Mouse (Mus musculus) T-cell, adult 2 months (primary cell): Measurements from ENCODE around the gene Catsperg1.
"Not testable (repeated sequence)": the region's sequence is repeated elsewhere in the genome, so short reads cannot be mapped to it uniquely, and the experiment has no call there.

Source experiments
- DNase-seq: peaks from one replicate; pipeline ENCODE4 v3.0.0; 2022; ENCODE audit warnings: low spot score

The Catsperg1 gene

DNA sequence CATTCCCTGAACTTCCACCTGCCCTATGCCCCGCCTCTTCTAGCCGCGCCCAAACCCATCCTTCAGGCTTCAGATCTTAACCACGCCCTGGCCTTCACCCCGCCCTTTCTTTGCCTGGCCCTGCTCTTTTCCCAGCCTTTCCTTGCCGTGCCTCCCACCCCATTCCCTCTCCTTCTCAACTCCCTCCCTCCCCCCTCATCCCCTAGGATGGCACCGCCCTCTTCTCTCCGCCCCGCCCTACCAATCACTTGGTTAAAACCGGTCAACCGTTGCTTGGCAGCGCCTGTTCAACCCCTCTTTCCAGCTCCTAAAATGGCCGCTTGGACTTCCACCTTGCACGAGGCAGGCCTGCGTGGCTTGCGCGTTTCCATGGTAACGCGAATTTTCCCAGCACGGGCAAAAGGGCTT, at the start of gene Catsperg1:
Gene Catsperg1, minus strand, starts transcription at position 361 of the 408 bp plus-strand sequence.
- DNase-seq = no peak

DNA sequence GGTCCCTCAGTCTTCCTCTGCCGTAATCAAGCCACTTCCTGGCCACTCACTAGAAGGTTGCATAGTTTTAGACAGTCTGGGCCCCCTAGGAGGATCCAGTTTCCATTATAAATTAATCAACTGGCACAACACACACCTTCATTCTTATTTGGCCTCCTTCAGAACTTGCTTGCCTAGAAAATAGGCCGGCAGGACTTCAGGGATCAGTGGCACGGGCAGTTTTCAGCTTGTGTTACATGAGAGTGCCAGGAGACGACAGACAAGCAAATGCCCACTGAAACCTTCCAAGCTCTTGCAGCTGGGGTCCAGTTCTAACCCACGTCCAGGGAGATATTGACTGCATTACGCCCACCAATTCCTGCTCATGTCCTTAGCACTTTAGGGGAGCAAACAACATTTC, 48.3 kb upstream of the Catsperg1 start:
- no peak for DNase-seq

DNA sequence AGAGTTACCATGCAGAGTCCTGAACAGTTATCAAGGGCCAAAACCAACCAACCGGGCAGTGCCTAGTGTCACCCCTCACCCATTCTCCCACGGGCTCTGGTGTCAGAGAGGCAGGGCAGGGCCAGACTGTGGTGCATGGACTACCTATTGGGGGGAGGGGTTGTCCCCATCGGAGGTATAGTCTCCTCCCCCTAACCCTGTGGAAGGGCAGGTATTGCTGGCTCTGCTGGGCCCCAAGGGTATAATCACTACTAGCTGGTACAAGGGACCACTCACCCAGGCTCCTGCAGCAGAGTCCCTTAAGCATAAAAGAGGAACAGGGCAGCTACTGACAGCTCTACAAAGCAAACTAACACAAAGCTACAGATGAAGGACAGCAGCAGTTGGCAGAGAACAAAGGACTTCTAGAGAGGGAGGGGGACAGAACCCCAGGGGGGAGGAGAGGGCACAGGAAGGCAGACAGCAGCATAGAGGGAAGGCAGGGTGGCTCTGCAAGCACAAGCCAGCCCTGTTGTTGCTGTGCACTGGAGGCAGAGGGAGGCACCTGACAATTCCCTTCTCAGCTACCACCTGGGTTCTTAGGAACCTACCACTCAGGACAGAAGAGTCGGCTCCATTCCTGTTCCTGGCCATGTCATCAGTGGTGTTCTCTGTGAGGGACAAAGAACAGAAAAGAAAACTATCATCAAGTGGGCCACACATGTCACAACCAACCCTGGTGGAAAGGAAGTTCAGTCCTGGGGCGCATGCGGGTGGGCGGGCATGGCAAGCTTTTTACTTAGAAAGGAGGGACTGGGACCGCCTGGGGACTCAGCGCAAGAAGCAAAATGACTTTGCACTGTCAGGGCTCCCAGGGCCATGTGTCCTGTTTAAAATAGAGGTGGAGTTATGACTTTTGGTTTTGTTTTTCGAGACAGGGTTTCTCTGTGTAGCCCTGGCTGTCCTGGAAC, 46.2 kb upstream of the Catsperg1 start:
- DNase-seq = peak; percentile 20

DNA sequence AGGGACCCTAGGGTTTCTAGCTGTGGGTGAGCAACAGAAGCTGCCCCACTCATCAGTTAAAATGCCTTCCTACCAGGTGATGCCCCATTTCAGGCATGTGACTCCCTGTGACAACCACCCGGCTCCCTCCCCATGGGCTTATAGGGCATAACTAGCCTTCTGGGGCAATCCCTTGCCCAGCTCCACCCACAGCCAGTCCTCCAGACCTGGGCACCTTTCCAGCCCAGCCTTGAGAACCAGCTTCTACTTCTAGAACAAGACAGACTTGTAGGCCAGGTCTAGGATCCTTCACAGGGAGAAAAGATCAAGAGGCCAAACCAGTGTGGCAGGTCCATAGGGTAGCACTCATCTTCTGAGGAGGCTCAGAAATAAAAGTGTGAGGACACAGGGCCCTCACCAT, 43.5 kb upstream of the Catsperg1 start:
- DNase-seq = no peak

DNA sequence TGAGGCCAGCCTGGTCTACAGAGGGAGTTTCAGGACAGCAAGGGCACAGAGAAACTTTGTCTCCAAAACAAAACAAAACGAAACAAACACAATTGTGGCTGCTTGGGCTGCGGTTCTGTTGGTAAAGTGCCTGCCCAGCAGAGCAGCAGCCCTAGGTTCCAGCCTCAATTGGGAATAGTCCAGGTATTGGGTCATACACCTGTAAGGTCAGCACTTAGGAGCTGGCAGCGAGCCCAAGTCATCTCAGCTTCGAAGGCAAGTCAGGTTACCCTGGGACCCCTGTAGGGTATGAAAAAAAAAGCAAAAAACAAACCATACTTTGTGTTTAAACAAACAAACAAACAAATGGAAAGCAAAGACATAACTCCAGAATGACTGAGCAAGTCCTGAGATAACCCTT, 42.0 kb upstream of the Catsperg1 start:
- DNase-seq = no peak

DNA sequence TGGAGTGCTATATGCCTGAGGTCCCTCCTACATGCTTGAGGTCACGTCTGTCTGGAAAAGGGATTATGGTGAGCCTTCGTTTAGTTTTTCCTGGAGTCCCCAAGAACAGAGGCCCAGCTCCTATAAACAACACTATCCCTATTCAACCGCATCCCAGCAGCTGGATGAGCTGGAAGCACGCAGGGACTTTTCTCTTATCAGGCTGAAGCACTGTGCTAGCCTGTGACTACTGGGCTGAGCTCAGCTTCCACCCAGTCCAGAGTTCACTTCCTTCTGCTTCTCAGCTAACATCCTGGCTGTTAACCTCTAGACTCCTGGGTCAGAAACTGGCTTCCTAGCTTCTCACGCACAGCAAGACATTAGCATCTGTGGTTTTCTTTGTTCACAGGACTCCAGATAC, 40.0 kb upstream of the Catsperg1 start:
- DNase-seq = no peak

DNA sequence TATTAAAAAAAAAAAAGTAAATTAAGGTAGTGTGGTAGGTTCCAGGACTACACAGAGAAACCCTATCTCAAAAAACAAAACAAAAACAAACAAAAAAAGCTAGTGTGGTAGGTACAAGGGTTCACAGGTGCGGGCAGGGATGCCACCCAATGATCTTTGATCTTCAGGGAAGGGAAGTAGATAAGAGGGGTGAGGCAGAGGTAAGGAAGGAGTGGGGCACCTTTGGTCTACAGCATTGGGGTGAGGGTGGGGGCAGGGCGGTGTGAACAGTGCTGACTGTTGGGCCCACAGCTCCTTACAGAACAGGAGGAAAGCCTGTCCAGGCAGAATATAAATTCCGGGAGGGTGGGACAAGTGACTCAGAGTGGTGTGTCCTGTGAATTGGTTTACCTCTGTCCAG, 37.3 kb upstream of the Catsperg1 start:
- DNase-seq = peak; percentile 19

DNA sequence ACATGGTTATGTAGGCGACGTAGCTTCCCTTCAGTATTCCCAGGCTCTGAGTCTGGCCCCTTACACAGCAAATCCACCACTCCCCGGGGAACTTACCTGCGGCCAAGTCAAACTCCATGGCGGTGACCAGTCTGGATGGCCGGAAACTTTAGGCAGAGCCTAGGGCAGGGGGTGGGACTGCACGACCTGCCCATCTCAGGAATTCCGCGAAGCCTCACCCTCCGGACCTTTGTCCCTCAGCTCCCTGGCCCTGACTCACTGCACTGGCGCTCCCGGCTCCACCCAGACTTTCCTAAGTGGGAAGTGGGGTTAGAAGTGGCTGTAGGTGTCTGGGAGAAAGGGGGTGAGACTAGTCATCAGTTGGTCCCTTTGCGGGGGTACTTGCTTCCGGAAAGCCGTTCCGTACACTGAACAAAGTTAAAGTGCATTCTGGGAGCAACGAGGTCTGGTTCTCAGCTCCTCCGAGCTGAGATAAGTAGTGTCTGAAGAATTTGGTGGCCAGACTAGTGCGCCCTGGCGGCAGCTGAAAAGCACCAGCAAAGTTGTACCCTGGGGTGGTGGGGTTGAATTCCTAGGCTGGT, 34.5 kb upstream of the Catsperg1 start, which contains the start of gene 2200002D01Rik:
Gene 2200002D01Rik, minus strand, starts transcription at position 206 of the 581 bp plus-strand sequence.
- DNase-seq = peak; percentile 29

DNA sequence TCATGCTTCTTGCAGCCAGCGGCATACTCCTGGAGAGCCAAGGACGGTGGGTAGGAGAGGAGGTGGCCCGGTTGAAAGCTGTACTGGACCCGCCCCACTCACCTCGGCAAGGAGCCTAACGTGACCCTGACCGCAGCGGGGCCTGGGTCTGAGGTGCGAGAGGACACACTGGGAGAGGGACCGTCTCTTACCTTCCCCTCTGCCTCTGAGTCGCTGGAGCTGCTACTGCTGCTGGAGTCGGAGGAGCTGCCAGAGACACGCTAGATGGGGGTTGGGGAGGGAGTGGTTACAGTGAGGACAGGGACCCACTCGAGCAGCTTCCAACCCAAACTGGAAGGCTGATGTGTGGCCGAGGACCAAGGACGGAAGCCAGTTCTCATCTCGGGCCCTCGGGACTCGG, 33.9 kb upstream of the Catsperg1 start:
- DNase-seq = no peak

DNA sequence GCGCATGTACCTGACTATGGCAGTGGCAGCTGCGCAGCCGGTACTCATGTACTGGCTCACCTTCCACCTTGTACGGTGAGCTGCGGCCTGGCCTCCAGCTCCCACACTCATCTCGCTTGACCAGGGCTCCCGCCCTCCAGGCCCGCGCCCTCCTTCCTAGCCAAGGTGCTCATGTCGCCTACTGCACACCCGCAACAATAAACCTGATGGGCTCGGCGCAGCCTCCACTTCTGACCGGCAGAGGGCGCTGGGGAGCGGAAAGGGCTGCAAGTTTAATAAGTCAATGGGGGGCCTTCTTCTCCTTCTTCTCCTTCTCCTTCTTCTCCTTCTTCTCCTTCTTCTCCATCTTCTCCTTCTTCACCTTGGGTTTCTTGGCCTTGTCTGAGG, 33.5 kb upstream of the Catsperg1 start:
- DNase-seq = peak; percentile 69

DNA sequence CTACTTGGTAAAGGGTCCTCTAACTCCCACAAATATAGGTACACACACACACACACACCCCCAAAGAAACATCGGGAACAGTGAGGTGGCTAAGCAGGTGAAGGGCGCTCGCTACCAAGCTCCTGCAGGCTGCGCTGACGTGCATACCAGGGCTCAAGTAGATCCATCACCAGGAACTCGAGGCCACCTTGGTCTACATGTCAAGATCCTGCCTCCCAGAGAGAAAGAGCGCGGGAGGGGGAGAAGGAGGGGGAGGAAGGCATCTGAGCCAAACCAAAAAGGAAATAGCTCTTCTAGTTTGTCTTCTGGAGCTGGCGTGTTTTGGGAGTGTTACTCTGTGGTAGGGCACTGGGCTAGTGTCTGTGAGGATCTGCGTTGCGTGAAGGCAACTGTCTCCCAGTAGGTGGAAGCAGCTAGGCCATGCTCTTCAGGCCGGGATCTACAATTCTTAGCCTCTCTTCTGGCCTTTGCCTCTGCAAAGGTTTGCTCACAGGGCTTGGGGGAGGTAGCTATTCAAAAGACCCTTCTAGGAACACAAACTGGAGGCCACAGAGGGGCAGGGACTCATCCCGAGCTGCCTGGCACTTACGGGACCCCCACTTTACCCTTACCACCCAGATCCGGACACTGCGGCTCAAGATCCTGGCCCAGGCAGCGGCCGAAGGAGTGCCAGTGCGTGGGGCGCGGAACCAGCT, 32.9 kb upstream of the Catsperg1 start:
- no peak for DNase-seq

DNA sequence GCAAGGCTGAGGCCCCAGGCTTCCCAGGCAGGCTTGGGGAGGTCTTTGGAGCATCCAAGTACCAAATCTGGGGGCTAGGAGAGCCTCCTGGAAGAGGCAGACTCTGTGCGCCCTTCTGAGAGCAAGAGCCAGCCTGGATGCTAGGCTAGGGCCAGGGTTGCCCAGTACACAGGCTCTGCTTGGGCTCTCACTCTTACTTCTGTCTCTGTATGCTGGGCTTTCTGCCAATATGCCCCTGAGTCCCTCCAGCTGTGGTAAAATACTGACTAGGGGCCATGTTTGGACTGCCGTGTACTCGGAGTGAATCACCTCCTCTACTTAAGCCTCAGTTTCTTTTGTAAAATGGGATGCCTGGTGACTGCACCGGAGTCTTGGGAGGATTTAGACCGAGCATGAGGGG, 32.2 kb upstream of the Catsperg1 start:
- no peak for DNase-seq

DNA sequence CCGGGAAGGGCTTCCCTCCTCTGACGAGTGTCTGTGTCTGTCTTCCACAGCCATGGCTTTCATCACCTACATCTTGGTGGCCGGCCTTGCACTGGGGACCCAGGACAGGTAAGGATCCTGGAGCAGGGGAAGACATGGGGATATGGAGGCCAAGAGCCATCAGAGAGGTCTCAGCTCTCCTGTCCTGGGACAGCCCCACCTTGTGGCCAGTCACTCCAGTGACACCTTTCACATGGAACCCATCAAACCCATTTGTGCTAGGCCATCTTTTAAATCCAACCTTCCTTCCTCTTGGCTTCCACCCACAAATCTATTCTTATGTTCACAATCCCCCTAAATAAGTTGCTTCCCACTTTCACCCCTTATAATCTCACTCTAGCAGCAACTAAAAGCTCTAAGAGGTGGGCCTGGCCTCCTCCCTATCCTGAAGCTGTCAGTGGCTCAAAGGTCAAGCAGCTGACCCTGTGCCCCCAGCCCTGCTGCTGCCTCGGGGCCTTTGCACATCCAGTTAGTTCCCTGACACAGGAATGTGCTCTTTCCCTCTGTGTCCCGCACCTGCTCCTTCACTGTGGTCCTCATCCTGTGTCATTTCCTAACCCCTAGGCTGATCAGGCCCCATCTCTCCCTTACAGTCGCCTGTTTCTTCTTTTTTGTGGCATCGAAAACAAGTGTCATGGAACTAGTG, 31.0 kb upstream of the Catsperg1 start:
- DNase-seq = peak; percentile 43

DNA sequence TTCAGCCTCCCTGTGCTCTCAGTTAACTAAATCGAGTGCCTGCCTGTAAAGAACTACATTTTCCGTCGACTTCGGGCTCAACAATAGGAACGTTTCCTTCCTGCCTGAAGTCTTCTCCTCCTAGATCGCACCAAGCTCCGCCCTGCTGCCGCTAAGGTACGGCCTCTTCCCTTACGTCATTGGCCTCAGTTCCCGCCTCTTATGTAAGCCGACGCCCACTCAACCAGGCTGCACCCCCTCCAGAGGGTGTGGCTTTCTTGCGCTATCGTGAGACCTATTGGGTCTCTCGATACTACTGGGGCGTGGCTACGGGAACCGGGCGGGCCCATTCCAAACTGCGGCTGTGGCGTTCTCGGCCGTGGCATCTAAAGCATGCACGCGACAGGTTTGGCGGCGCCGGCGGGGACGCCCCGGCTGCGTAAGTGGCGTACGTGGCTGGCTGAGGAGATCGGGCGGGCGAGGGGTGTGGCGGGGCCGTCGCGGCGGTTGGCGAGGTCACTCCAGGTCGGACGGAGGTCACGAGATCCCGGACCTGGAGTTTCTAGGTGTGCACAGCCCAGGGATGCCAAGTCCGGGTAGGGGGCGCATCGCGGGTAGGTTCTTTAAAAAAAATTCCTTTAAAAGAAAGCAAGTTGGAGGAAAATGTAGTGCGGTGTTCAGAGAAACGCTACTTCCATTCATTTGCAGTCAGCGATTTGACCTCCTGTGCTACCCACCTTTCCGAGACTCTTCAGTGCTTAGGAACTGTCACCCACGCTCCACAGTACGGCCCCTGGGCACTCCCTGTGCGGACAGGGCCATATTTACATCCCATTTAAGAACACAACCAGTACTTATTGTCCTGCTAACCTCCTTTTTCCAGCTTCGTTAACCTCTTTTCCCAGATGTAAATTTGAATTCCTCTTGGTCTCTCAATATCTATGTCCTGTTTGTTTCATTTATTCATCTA, 24.5 kb upstream of the Catsperg1 start, which contains the start of gene Yif1b:
Gene Yif1b, plus strand, starts transcription at position 311 of the 949 bp plus-strand sequence.
- peak; percentile 99 for DNase-seq

DNA sequence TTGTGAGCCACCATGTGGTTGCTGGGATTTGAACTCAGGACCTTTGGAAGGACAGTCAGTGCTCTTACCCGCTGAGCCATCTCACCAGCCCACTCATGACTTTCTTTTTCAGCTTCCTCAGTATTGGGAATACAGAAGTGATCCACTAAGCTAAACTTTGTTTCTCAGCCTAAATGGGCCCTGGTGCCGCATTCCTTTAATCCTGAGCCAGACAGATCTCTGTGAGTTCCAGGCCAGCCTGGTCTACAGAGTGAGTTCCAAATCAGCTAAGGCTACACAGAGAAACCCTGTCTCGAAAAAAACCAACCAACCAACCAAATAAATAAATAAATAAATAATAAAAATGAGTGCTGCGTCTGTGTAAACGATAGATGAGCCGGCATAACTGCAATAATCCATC, 23.8 kb upstream of the Catsperg1 start:
- not testable (repeated sequence) for DNase-seq

DNA sequence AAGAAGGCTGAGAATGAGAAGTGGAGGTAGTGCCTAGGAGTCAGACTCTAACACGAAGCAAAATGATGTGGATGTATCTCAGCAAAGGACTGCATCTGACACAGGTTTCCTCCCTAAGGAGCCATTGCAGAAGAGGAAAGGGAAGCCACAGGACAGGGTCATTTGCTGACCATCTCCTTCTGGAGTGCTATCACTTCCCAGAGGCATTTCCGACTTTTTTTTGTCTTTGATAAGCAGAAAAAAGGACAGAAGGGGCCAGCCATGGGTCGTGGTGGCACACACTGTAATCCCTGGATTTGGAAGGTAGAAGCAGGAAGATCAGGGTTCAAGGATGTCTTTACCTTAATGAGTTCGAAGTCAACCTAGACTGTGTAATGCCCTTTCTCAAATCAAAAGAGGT, 22.8 kb upstream of the Catsperg1 start:
- DNase-seq = no peak

DNA sequence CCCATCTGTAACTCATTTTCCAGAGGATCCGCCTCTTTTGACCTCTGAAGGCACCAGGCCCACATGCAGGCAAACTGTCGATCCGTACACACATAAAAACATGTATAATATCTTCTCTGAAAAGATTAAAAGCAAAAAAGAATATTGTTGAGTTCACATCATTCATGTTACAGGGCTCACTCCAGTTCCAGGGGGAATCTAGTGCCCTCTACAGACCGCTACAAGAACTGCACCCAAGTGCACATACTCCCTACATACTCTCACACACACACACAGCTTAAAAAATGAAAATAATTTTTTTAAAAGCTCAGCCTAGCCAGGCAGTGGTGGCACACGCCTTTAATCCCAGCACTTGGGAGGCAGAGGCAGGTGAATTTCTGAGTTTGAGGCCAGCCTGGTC, 20.8 kb upstream of the Catsperg1 start:
- no peak for DNase-seq

DNA sequence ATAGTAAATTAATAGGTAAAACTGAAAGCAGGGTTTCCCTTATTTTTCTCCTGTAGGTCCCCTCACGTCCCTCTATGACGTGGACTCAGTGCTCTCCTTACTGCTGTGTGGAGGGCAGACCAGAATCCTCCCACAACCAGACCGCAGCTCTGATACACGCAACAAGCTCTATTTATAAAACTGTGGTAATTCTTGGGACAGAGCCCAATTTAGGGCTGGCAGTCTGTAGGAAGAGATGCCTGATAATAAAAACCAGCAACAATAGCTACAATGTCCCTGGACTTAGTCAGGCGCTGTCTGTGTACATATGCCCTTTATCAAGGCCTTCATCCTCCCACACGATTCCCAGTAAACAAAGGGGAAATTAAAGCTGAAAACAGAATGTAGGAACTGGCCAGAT, 19.9 kb upstream of the Catsperg1 start:
- DNase-seq = no peak

DNA sequence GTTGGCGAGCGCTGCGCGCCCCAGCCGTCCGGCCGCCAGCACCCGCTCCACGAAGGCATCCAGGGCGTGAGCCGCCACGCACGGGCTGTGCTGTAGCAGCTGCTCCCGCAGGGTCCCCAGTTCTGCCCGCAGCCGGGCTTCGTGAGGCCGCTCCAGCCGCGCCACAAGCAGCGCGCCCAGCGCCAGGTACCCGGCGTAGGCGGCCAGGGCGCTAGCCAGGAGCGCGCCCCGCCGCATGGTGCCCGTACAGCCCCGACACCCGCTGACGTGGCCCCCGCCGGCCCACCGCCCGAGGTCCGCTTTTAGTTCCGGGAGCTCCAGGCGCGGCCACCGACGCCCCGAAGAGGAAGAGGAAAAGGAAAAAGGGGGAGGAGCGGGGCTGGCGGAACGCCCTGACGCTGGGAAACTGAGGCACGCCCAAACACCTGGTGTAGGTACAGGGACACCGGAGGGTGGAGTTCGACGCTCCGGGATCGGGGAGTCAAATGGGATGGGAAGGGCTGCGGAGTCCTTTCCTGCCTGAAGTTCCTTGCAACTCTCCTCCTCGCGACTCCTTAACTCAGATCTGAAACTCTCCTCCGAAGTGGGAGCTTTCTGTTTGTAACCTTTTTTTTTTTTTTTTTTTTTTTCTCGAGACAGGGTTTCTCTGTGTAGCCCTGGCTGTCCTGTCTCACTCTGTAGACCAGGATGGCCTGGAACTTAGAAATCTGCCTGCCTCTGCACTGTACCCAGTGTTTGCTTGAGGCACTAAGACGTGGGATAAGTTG, 18.6 kb upstream of the Catsperg1 start, which contains the start of gene Kcnk6:
Gene Kcnk6, minus strand, starts transcription at position 269 of the 767 bp plus-strand sequence.
- DNase-seq = no peak

DNA sequence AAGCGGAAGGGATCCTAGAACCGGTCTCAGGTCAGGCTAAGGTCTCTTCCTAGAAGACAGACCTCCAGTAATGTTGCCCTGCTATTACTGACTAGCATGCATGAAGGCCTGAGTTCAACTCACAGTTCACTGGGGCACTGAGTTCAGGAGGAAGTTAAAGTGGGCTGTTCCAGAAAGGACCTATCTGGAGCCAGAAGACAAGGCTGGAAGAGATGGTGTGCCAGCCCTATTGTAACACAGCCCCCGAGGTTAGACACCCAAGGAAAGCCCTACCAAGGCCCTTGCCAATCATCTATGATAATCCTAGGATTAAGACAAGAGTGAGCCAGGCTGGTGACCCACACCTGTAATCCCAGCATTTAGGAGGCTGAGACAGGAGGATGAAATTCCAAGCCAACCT, 17.7 kb upstream of the Catsperg1 start:
- no peak for DNase-seq
